Mouse (Mus musculus) left cerebral cortex, postnatal 14 days (tissue): ENCODE data around the gene Exoc3l2. TPM values are rescaled to one million over a fixed set of nuclear protein-coding genes. Genes with fewer than 3 reads are reported as not detected.

Source experiments
- DNase-seq, 2 experiments: peaks; one replicate each; pipeline ENCODE4 v3.0.0; 2021 to 2022; ENCODE audit warnings: low spot score in 2 of 2, mixed read lengths in 1 of 2
- intact Hi-C: fragments of 180-260 bp; cut with DNase I; formaldehyde crosslinking; loops from one replicate; pipeline ENCODE4 v1.15.1; 2025
- total RNA-seq, 2 experiments: library from RNA; stranded (reverse); gene quantifications; 2 replicates each; pipeline ENCODE4 v1.2.3; 2021

The Exoc3l2 gene
- total RNA-seq, 2 experiments from 2014 or later = 0.37 to 0.80 TPM

DNA sequence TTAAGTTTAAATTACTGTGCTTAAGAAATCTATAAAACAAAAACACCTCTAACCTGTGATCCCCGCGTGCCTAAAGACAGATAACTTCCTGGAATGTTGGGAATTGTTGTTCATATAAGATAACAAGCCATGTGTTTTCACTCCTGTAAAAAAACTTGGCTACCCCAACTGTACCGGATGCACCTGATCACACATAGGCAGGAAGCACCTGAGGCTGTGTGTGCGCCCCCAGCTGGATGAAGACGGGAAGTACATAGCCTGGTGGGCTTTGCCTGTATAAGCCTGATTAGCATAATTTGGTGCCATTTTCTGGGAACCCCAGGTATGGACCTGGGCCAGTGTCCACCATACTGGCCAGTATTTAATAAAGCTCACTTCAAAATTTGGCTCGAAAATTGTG is 80.5 kb downstream of the Exoc3l2 start:
- intact Hi-C loops = no loop called here
- no peak for DNase-seq

DNA sequence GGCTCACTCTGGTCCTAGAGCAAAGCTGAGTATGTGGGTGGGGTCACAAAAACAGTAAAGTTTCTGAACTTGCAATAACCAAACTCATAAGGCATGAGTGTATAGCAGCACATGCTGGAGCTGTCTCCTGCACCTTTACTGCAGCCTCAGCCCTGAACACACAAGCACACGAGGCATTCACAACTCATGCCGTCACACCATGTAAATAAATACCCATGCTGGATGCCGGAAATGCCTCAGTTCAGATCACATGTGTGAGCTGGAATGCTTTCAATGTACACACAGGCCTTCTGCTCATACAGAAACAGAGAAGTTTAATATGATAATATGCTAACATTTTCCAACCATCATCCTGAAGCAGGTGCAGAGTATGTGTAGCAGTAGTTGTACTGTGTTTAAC is 82.9 kb downstream of the Exoc3l2 start:
- DNase-seq = no peak
- intact Hi-C loops = no loop called here

Other genes starting within 250 kb of the Exoc3l2 start
- gene Opa3, start 235.0 kb upstream of the Exoc3l2 start, total RNA-seq = 10 to 100 TPM; 40.0 to 43.9 TPM
- gene Vasp, start 191.5 kb upstream of the Exoc3l2 start, total RNA-seq = 10 to 100 TPM; 18.4 to 21.1 TPM
- gene Ppm1n, start 183.3 kb upstream of the Exoc3l2 start, total RNA-seq = under 1 TPM in 1 of 2 experiments, not detected in 1; 0.40 TPM
- gene Rtn2, start 180.7 kb upstream of the Exoc3l2 start, total RNA-seq = 100 to 1,000 TPM; 115 to 123 TPM
- 10 to 100 TPM in 1 of 2 experiments, 1 to 10 TPM in 1; 7.6 to 10.7 TPM for gene Fosb, start 153.3 kb upstream of the Exoc3l2 start, total RNA-seq
- 10 to 100 TPM; 42.7 to 44.0 TPM for gene Ercc1, start 118.6 kb upstream of the Exoc3l2 start, total RNA-seq
- 10 to 100 TPM; 20.6 to 20.9 TPM for gene Cd3eap, start 103.8 kb upstream of the Exoc3l2 start, total RNA-seq
- gene Ppp1r13l, start 103.6 kb upstream of the Exoc3l2 start, total RNA-seq = 1 to 10 TPM; 6.0 to 6.7 TPM
- gene Ercc2, start 81.3 kb upstream of the Exoc3l2 start, total RNA-seq = 10 to 100 TPM; 32.7 to 35.5 TPM
- gene Klc3, start 59.2 kb upstream of the Exoc3l2 start, total RNA-seq = 1 to 10 TPM in 1 of 2 experiments, under 1 TPM in 1; 0.75 to 2.2 TPM
- gene Ckm, start 58.6 kb upstream of the Exoc3l2 start, total RNA-seq = under 1 TPM; 0.36 to 0.86 TPM
- 10 to 100 TPM; 89.9 to 96.7 TPM for gene Mark4, start 4.5 kb upstream of the Exoc3l2 start, total RNA-seq
- 1 to 10 TPM; 7.1 to 7.2 TPM for gene Bloc1s3, start 45.0 kb downstream of the Exoc3l2 start, total RNA-seq
- gene Trappc6a, start 45.1 kb downstream of the Exoc3l2 start, total RNA-seq = 10 to 100 TPM; 17.7 to 18.1 TPM
- gene Nkpd1, start 54.5 kb downstream of the Exoc3l2 start, total RNA-seq = 1 to 10 TPM in 1 of 2 experiments, under 1 TPM in 1; 0.68 to 1.1 TPM
- 10 to 100 TPM; 87.9 to 98.8 TPM for gene Ppp1r37, start 99.7 kb downstream of the Exoc3l2 start, total RNA-seq
- gene Zfp296, start 114.0 kb downstream of the Exoc3l2 start, total RNA-seq = under 1 TPM; 0.51 to 0.68 TPM
- gene Gemin7, start 114.3 kb downstream of the Exoc3l2 start, total RNA-seq = 10 to 100 TPM; 43.8 to 46.0 TPM
- 10 to 100 TPM; 84.4 to 84.6 TPM for gene Clasrp, start 141.2 kb downstream of the Exoc3l2 start, total RNA-seq
- gene Relb, start 166.1 kb downstream of the Exoc3l2 start, total RNA-seq = 1 to 10 TPM; 6.1 to 6.3 TPM
- gene Clptm1, start 201.7 kb downstream of the Exoc3l2 start, total RNA-seq = 100 to 1,000 TPM; 156 to 159 TPM
- gene Apoc2, start 214.6 kb downstream of the Exoc3l2 start, total RNA-seq = not detected
- not detected for gene Gm44805, start 218.1 kb downstream of the Exoc3l2 start, total RNA-seq
- gene Apoc4, start 218.1 kb downstream of the Exoc3l2 start, total RNA-seq = not detected
- 1 to 10 TPM; 2.2 to 3.3 TPM for gene Apoc1, start 229.3 kb downstream of the Exoc3l2 start, total RNA-seq
- gene Apoe, start 235.9 kb downstream of the Exoc3l2 start, total RNA-seq = 1,000 to 10,000 TPM; 1,873 to 2,039 TPM